Mouse (Mus musculus): Measurements from ENCODE around the gene E130114P18Rik.

E130114P18Rik gene

GRCm38 (mm10) chr4:97609329-97609728 lies 168.5 kb downstream of the E130114P18Rik start:
- in situ Hi-C loops (cut with MboI, MseI), result no loop called here

DNA sequence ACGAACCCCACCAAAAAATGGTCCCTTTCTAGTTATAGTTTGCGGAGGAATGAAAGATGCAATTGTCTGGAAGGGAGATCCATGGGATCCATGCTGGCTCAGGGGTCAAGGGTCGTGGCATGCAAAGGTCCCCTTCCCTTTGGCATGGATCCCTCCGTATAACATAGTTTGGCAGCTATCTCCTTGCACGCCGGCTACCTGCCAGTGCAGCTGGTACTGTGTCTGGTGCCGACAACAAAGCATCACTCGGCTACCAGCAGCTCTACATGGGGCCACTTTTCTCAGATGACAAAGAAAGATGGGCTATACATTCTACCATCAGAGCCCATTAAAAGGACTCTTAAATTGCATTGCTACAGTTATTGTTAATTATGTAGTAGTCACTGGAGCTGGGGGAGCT lies 169.2 kb downstream of the E130114P18Rik start:
- in situ Hi-C loops (cut with MboI, MseI), result no loop called here

DNA sequence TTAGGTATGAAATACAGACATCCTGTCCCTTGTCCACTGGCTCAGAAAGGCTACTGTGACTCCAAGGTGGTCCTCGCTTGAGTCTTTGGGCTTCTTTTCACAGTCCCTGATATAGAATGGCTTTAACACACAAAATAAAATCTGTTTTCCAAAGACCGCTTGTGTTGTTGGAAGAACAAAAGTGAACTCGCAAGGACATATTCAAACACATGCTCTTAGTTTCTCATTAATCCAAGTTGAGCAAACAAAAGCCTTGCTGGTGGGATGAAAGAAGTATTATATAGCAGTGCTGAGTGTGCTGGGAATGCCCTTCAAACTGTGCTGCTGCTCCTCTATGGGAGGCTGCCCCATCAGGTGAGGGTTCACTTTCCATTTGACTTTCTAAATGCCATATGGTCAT lies 169.7 kb downstream of the E130114P18Rik start:
- in situ Hi-C loops (cut with MboI, MseI), result no loop called here

DNA sequence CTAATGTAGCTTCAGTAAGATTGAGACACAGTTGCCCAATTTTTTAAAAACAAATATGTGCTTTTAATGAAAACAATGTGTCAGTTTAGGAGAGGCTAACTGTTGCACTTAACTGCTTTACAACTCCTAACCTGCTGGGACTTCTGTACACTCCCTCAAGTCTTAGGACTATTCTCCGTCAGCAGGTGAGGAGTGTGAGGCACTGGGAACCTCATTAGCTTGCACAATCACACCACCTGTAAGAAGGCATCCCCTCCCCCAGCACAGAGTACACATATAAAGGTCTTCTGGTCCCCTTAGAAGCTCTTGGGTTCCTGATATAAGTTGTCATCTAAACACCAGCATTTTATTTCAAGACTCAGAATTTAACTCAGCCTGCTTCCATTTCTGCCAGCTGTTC lies 170.7 kb downstream of the E130114P18Rik start:
- in situ Hi-C loops (cut with MboI, MseI), result no loop called here

DNA sequence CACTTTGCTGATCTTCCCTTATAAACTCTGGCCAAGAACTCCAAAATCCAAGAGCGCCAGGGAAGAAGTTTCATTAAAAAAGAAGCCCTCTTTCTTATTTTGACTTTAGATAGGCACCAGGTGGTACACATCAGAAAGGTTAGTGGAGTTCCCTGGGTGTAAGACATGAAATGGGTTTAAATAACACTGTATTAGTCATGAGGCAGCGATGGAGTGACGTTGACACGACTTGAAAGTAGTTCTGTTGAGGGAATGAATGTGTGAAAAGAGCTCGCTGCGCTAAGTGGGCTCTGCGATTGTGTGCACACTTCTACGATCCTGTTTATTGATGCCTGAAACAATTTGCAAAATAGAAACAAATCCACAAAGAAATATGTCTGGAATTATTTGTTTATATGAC lies 171.4 kb downstream of the E130114P18Rik start:
- in situ Hi-C loops (cut with MboI, MseI), result no loop called here

DNA sequence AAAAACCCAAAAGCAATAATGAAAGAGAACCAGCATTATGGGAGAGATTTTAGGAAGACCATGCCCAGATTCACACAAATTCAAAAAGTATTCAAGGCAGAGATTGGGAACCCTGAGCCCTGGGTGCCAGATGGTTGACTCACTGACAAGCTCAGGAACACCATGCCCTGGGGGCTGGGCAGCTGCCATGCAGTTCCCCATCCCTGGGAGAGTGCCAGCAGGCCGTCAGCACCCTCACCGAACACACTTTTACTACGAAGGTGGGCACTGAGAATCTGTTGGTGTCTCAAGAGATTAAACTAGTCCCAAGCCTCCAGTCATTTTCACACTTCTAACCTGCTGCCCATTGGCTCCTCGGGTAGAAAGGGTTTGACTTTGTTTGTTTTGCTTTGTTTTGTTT lies 175.3 kb downstream of the E130114P18Rik start:
- in situ Hi-C loops (cut with MboI, MseI), result no loop called here

- in situ Hi-C loops (cut with MboI, MseI), result no loop called here
Observed at GRCm38 (mm10) chr4:97600875-97601835, 176.7 kb downstream of the E130114P18Rik start.

DNA sequence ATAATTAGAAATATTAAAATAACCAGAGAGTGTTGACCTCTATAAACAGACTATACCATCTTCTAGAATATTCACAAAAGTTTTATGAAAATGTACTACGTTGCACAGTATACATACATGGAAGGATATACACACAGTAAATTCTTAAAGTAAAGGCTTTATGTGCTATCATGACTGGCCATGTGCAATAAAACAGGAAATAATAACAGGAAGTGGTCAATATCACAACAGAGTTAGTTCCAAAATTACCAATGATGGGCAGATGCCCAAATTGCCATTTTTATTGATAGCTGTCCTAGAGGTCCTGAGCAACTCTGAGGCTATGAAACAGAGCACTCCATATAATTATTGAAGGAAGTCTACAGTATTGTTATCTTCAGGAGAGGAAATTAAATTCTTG lies 180.4 kb downstream of the E130114P18Rik start:
- in situ Hi-C loops (cut with MboI, MseI), result no loop called here

DNA sequence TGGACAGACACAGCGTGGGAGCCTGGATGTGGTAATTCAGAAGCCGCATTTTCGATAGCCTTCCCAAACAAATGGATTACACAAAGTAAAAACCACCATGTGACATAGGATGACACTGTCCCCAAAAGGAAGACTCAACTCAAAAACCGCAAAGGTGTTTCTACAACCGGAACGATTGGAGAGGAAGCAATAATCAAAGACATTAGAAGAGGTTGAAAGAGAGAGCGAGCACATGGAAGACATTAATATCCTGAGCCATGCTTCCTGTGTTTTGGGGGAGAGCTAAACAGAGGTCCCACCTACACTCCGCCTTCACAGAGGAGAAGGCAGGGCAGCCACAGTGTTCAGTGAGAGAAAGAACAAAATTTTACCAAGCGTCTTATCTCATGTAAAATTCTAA lies 181.5 kb downstream of the E130114P18Rik start:
- in situ Hi-C loops (cut with MboI, MseI), result no loop called here

DNA sequence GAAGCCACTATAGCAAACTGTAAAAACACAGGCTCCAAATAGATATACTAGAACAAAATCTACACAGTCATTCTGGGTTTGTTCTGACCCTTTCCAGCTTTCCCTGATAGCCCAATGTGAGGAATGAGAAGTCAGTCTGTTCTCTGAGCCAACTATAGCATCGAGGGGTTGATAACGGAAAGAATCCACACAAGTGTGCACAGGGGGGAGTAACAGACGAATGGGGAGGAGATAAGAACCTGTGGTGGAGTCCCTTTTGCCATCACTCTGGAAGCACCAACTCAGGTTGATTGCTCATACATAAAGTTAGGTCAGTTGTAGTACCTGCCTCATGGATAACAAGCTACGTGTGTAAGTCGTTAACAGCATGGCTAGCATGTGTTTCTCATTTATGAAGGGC lies 184.0 kb downstream of the E130114P18Rik start:
- in situ Hi-C loops (cut with MboI, MseI), result no loop called here

DNA sequence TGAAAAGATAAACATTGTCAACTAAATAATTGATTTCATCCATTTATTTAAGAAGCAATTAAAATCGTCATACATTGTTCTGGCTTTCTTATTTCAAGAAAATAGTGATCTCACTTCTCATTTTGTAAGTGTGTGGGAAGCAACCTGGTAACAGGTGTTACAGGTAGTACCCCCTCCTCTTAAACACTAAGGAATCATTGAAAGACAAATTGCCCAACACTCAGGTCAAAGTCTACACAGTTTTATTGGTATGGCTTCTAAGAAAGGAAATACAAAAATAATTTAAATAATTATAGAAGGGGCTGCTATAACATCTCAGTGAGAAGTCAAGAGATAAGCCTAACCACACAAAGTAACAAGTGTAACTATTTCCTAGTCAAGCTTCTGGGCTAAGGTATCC lies 188.1 kb downstream of the E130114P18Rik start:
- in situ Hi-C loops (cut with MboI, MseI), result no loop called here

DNA sequence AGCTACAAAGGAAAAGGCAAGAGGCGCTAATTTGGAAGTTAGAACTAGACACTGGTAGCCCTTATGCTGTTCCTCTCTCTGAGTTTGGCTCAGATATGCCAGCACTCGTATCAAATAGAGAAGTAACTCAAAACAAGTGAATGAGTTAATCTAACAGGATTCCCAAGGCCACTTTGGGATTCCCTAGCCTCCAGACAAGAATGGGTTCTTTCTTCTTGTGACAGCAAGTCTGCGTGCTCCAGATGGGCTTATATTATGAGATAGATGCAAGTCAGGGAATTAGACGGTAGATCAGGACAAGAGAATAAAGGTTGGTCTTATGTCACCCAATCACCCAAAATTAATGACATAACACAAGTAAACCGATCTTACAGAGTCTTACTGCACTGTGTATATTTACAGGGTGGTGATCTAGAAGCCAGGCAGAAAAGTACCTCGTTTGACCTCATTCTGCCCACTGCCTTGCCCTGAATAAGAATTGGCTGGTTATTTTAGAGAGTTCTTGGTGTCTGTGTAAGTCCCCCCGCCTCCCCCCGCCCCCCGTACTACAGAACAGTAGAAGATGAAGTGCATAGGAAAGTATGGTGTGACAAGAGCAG lies 190.4 kb downstream of the E130114P18Rik start:
- in situ Hi-C loops (cut with MboI, MseI), result no loop called here

GRCm38 (mm10) chr4:97585170-97585569 lies 192.7 kb downstream of the E130114P18Rik start:
- in situ Hi-C loops (cut with MboI, MseI), result no loop called here

- in situ Hi-C loops (cut with MboI, MseI), result no loop called here
Observed at GRCm38 (mm10) chr4:97584445-97585130, 193.3 kb downstream of the E130114P18Rik start.

DNA sequence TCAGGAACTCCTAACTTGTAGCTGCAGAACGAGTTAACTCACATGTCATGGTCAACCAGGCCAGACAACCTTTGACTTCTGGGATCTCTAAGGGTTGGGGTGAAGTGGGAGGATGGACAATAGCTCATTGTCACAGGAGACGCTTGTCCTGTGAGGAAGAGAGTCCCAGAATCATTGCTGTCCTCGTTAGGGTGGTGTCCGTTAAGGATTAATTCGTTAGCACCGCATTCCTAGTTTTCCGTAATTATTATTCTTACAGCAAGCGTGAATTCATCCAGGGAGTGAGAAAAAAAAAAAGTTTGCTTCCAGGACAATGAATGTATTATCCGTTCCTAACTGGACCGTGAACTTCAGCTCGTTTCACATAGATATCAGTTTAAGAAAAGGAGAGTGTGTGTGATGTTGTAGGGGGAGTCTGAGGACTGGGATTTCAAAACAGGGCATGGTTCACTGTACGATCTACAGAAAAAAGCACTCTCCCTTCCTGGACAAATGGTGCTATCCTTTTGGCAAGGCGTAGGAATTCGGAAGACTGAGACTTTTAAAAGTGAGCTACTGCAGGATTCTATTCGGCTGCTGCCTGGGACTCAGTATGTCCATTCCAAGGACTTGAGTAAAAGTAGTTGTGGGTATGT lies 195.0 kb downstream of the E130114P18Rik start:
- in situ Hi-C loops (cut with MboI, MseI), result no loop called here

GRCm38 (mm10) chr4:97582064-97582415 lies 195.8 kb downstream of the E130114P18Rik start:
- in situ Hi-C loops (cut with MboI, MseI), result no loop called here

DNA sequence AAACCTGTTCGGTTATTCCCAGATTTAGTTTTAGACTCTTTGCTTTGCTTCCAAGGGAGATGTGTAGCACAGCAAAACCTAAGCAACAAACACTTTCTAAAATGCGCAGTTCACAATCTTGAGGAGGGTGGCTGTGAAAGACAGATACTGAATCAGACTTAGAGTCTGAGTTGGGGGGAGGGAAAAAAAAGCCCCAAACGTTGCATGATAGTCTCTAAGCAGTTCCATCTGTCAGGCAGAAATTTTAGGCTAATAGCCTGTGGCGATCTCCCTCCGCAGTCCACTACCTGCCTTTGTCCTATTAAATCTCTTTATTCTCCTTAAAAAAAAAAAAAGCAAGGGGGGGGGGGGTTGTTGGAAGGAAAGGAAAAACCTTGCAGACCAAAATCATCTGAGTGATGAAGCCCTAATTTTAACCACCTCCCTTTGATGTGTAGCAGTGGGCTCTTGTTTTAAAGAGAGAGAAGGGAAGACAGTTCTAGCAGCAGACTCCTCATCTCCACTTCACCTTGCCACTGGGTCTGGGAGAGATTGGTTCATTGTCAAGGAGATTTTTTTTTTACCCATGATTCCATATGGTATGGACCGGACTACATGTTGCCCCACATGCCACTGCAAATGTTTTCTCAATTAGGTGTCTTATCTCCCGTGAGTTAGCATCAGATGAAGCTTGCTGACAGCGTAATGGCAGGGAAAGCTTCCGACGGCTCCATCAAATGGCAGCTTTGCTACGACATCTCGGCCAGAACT lies 196.4 kb downstream of the E130114P18Rik start:
- in situ Hi-C loops (cut with MboI, MseI), result no loop called here

DNA sequence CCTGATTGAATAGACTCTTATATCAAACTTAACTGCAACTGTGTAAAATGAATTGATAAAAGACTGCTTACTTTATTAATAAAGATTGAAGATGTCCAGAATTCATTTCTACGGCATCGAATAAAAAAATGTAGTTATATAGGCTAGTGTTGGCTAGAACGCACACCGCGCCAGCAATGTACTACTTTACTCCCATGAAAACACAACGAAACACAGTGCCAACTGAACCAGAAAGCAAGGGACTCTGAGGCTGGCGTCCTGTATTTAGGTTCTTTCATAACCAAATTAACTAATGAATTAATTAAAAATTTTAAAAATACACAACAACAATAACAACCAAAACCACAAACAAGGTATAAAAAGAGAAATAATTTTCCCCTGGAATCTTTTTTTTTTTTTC lies 197.0 kb downstream of the E130114P18Rik start:
- in situ Hi-C loops (cut with MboI, MseI), result no loop called here

- in situ Hi-C loops (cut with MboI, MseI), result no loop called here
Observed at GRCm38 (mm10) chr4:97578571-97579165, 199.2 kb downstream of the E130114P18Rik start.

GRCm38 (mm10) chr4:97577431-97577830 lies 200.4 kb downstream of the E130114P18Rik start:
- in situ Hi-C loops (cut with MboI, MseI), result no loop called here

DNA sequence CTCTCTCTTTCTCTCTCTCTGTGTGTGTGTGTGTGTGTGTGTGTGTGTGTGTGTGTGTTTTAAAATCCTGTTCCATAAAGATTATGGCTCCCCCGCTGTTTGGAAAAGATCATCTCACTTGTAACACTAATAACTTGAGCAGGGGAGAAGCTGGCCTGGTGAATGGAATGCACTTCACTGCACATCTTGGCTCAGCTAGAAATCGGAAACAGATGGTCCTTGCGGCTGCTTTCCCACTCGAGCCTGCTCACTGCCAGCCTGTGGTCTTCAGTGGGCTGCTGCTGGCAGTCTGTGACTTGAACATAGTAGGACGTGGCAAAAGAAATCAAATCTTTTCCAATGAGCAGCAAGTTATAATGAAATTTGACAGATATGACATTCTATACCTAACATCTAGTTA lies 202.4 kb downstream of the E130114P18Rik start:
- in situ Hi-C loops (cut with MboI, MseI), result no loop called here
